Mouse (Mus musculus): ENCODE data around the gene Mta3. TPM values are rescaled to one million over a fixed set of nuclear protein-coding genes. Genes with fewer than 3 reads are reported as not detected.

Mta3 gene
- polyA plus RNA-seq, 1 experiment from 2014 or later: 44.6 TPM

- Histone ChIP-seq H3K27me3 (ENCODE audit: control insufficient read depth, insufficient read depth, low read length) (no peaks in the 10 kb centered on the region), H3K9ac (ENCODE audit: low read length) (no peak overlapping the region), H3K4me2 (ENCODE audit: low read depth, severe bottlenecking) (no peak overlapping the region), H3K9me3 (ENCODE audit: control insufficient read depth, low read length) (no peaks in the 10 kb centered on the region), H3K4me1 (ENCODE audit: control insufficient read depth, insufficient read depth, low read length) (no peaks in the 10 kb centered on the region), H3K4me3 (ENCODE audit: low read depth, low read length) (no peak overlapping the region), H3K27ac (replicated peaks; ENCODE audit: low read depth, low read length) (no peak overlapping the region), H3K36me3 (ENCODE audit: control insufficient read depth, insufficient read depth, low read length) (peaks cover 3% of the 10 kb centered on the region; the same call in 1 of the 2 replicates)
- 57% methylated on average over 8 of the region's 8 CpGs for WGBS
- ATAC-seq (ENCODE audit: insufficient number of reproducible peaks, low FRiP score, low TSS enrichment, low read depth): no peak
- no peak for DNase-seq (ENCODE audit: low spot score)
Observed at GRCm38 (mm10) chr17:83772711-83773110, 66.7 kb downstream of the Mta3 start.

DNA sequence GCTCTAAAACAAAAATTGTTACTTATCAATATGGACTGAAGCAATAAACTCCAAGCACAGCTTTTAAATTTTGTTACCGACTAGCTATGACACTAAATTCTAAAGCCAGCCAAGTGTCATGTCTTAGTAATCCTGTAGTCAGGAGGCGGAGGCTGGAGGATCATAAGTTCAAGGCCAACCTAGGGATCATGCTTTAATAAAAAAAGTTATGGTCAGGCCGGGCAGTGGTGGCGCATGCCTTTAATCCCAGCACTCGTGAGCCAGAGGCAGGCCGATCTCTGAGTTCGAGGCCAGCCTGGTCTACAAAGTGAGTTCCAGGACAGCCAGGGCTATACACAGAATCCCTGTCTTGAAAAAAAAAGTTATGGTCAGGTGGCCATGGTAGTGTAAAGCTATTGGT lies 71.0 kb downstream of the Mta3 start:
- DNase-seq (ENCODE audit: low spot score) (no peak), ATAC-seq (ENCODE audit: insufficient number of reproducible peaks, low FRiP score, low TSS enrichment, low read depth) (no peak)
- no peak overlapping the region for H3K4me3 ChIP-seq (ENCODE audit: low read depth, low read length)
- no peaks in the 10 kb centered on the region for H3K4me1 ChIP-seq (ENCODE audit: control insufficient read depth, insufficient read depth, low read length)
- no peak overlapping the region for H3K9ac ChIP-seq (ENCODE audit: low read length)
- H3K27ac ChIP-seq (replicated peaks; ENCODE audit: low read depth, low read length): no peak overlapping the region
- peaks cover 3% of the 10 kb centered on the region; the same call in 1 of the 2 replicates for H3K36me3 ChIP-seq (ENCODE audit: control insufficient read depth, insufficient read depth, low read length)
- 94% methylated on average over 7 of the region's 7 CpGs for WGBS
- H3K4me2 ChIP-seq (ENCODE audit: low read depth, severe bottlenecking): no peak overlapping the region
- H3K27me3 ChIP-seq (ENCODE audit: control insufficient read depth, insufficient read depth, low read length): no peaks in the 10 kb centered on the region
- H3K9me3 ChIP-seq (ENCODE audit: control insufficient read depth, low read length): no peaks in the 10 kb centered on the region

DNA sequence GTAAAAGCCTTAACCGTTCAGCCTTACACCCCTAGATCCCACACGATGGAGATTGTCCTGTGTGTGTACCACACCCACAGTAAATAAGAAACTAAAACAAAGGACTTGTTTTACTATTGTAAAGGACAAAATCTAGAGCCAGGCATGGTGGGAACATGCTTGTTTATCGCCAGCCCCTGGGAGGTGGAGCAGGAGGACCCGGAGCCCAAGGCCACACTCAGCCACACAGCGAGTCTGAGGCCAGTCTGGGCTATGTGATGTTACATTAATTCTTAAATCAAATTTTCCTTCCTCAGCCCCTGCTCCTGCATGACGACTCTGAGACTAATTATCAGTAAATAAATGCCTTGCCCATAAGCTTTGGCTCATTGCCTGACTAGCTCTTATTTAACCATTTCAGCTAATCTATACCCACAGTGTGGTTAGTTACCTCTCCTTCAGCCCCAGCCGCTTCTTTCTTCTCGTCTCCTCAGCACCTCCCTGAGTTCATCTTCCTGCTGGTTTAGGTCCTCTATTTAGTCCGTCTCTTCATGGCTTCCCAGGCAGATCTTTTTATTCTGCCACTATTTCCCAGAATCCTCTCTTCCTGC lies 71.6 kb downstream of the Mta3 start:
- no peak for ATAC-seq (ENCODE audit: insufficient number of reproducible peaks, low FRiP score, low TSS enrichment, low read depth)
- no peak overlapping the region for H3K4me3 ChIP-seq (ENCODE audit: low read depth, low read length)

DNA sequence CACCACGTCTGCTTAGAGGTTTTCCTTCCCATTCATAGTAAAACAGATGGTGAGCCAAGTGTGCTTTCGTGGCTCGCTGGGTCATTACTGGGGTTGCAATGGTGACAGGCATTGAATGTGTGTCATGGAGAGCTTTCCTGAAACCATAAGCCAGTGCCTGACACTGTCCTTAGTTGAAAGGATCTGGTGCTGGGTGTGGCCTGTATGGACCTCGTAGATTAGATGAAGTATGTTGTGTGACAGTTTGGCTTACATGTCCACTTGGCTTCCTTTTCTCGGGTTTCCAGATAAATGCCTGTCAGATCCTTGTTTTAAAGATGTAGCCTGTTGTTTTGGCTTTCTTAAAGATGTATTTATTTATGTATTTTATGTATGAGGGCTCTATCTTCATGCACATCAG lies 74.3 kb downstream of the Mta3 start:
- Histone ChIP-seq H3K27ac (replicated peaks; ENCODE audit: low read depth, low read length) (no peak overlapping the region), H3K9ac (ENCODE audit: low read length) (no peak overlapping the region), H3K27me3 (ENCODE audit: control insufficient read depth, insufficient read depth, low read length) (no peaks in the 10 kb centered on the region), H3K36me3 (ENCODE audit: control insufficient read depth, insufficient read depth, low read length) (peaks cover 3% of the 10 kb centered on the region; the same call in 1 of the 2 replicates), H3K4me3 (ENCODE audit: low read depth, low read length) (no peak overlapping the region), H3K4me1 (ENCODE audit: control insufficient read depth, insufficient read depth, low read length) (no peaks in the 10 kb centered on the region), H3K4me2 (ENCODE audit: low read depth, severe bottlenecking) (no peak overlapping the region), H3K9me3 (ENCODE audit: control insufficient read depth, low read length) (no peaks in the 10 kb centered on the region)
- 90% methylated on average over 5 of the region's 5 CpGs for WGBS
- DNase-seq (ENCODE audit: low spot score): no peak
- no peak for ATAC-seq (ENCODE audit: insufficient number of reproducible peaks, low FRiP score, low TSS enrichment, low read depth)

More for the DNA sequence above, 71.6 kb downstream of the Mta3 start:
- Histone ChIP-seq H3K9ac (ENCODE audit: low read length) (no peak overlapping the region), H3K9me3 (ENCODE audit: control insufficient read depth, low read length) (no peaks in the 10 kb centered on the region), H3K4me2 (ENCODE audit: low read depth, severe bottlenecking) (no peak overlapping the region), H3K4me1 (ENCODE audit: control insufficient read depth, insufficient read depth, low read length) (no peaks in the 10 kb centered on the region), H3K27me3 (ENCODE audit: control insufficient read depth, insufficient read depth, low read length) (no peaks in the 10 kb centered on the region), H3K36me3 (ENCODE audit: control insufficient read depth, insufficient read depth, low read length) (peaks cover 3% of the 10 kb centered on the region; the same call in 1 of the 2 replicates), H3K27ac (replicated peaks; ENCODE audit: low read depth, low read length) (no peak overlapping the region)
- WGBS: 86% methylated on average over 9 of the region's 9 CpGs
- no peak for DNase-seq (ENCODE audit: low spot score)

GRCm38 (mm10) chr17:83782740-83783139 lies 76.8 kb downstream of the Mta3 start:
- DNase-seq (ENCODE audit: low spot score) (peak; percentile 29), ATAC-seq (ENCODE audit: insufficient number of reproducible peaks, low FRiP score, low TSS enrichment, low read depth) (no peak)
- H3K27ac ChIP-seq (replicated peaks; ENCODE audit: low read depth, low read length): no peak overlapping the region
- H3K27me3 ChIP-seq (ENCODE audit: control insufficient read depth, insufficient read depth, low read length): no peaks in the 10 kb centered on the region
- peaks cover 2% of the 10 kb centered on the region; the same call in 1 of the 2 replicates for H3K36me3 ChIP-seq (ENCODE audit: control insufficient read depth, insufficient read depth, low read length)
- no peak overlapping the region for H3K9ac ChIP-seq (ENCODE audit: low read length)
- no peaks in the 10 kb centered on the region for H3K4me1 ChIP-seq (ENCODE audit: control insufficient read depth, insufficient read depth, low read length)
- H3K4me2 ChIP-seq (ENCODE audit: low read depth, severe bottlenecking): no peak overlapping the region
- H3K4me3 ChIP-seq (ENCODE audit: low read depth, low read length): no peak overlapping the region
- H3K9me3 ChIP-seq (ENCODE audit: control insufficient read depth, low read length): no peaks in the 10 kb centered on the region
- WGBS: 56% methylated on average over 5 of the region's 5 CpGs

- ATAC-seq (ENCODE audit: insufficient number of reproducible peaks, low FRiP score, low TSS enrichment, low read depth) (no peak), DNase-seq (ENCODE audit: low spot score) (no peak)
- no peaks in the 10 kb centered on the region for H3K9me3 ChIP-seq (ENCODE audit: control insufficient read depth, low read length)
- H3K27ac ChIP-seq (replicated peaks; ENCODE audit: low read depth, low read length): no peak overlapping the region
- H3K4me3 ChIP-seq (ENCODE audit: low read depth, low read length): no peak overlapping the region
- peaks cover 4% of the 10 kb centered on the region for H3K36me3 ChIP-seq (ENCODE audit: control insufficient read depth, insufficient read depth, low read length)
- H3K4me2 ChIP-seq (ENCODE audit: low read depth, severe bottlenecking): no peak overlapping the region
- 97% methylated on average over 6 of the region's 6 CpGs for WGBS
- no peak overlapping the region for H3K9ac ChIP-seq (ENCODE audit: low read length)
- H3K4me1 ChIP-seq (ENCODE audit: control insufficient read depth, insufficient read depth, low read length): no peaks in the 10 kb centered on the region
- no peaks in the 10 kb centered on the region for H3K27me3 ChIP-seq (ENCODE audit: control insufficient read depth, insufficient read depth, low read length)
Observed at GRCm38 (mm10) chr17:83786418-83786817, 80.5 kb downstream of the Mta3 start.

DNA sequence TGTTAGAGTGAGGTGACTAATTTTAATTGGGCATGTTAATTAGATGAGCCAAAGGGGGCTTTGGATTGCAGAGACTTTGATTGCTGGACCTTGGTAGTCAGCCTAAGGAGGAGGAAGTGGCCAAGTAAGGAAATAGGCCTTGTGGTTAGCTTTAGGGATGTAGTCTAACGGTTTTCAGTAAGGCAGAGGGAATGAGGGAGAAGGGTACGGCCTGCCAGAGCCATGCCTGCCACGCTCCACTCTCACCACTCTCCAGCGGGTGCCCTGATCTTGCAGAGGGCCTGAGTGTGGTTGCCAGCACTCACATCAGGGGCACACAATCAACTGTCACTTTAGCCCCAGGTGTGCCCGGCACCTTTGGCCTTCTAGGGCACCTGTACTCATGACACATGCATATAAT lies 84.2 kb downstream of the Mta3 start:
- no peak for DNase-seq (ENCODE audit: low spot score)
- Histone ChIP-seq H3K4me2 (ENCODE audit: low read depth, severe bottlenecking) (no peak overlapping the region), H3K4me3 (ENCODE audit: low read depth, low read length) (no peak overlapping the region), H3K27me3 (ENCODE audit: control insufficient read depth, insufficient read depth, low read length) (no peaks in the 10 kb centered on the region), H3K36me3 (ENCODE audit: control insufficient read depth, insufficient read depth, low read length) (peaks cover 4% of the 10 kb centered on the region), H3K4me1 (ENCODE audit: control insufficient read depth, insufficient read depth, low read length) (no peaks in the 10 kb centered on the region; the same call in 1 of the 2 replicates), H3K27ac (replicated peaks; ENCODE audit: low read depth, low read length) (no peak overlapping the region), H3K9ac (ENCODE audit: low read length) (no peak overlapping the region), H3K9me3 (ENCODE audit: control insufficient read depth, low read length) (no peaks in the 10 kb centered on the region)
- 87% methylated on average over 5 of the region's 5 CpGs for WGBS
- ATAC-seq (ENCODE audit: insufficient number of reproducible peaks, low FRiP score, low TSS enrichment, low read depth): no peak

DNA sequence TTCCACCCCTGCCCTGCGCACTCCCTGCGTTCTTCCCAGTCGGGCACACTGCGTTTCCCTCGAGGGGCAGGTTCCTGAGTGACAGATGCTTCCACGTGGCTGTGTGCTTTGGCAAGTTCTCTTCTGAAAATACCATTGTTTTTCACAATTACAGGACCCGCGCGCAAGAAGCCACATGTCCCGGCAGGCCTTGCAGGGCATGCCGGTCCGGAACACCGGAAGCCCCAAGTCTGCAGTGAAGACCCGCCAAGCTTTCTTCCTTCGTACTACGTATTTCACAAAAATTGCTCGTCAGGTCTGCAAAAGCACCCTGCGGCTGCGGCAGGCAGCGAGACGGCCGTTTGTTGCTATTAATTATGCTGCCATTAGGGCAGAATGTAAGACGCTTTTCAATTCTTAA lies 86.4 kb downstream of the Mta3 start:
- Histone ChIP-seq H3K4me2 (ENCODE audit: low read depth, severe bottlenecking) (no peak overlapping the region), H3K36me3 (ENCODE audit: control insufficient read depth, insufficient read depth, low read length) (peaks cover 2% of the 10 kb centered on the region), H3K27ac (replicated peaks; ENCODE audit: low read depth, low read length) (no peak overlapping the region), H3K27me3 (ENCODE audit: control insufficient read depth, insufficient read depth, low read length) (no peaks in the 10 kb centered on the region), H3K9me3 (ENCODE audit: control insufficient read depth, low read length) (no peaks in the 10 kb centered on the region), H3K9ac (ENCODE audit: low read length) (no peak overlapping the region), H3K4me1 (ENCODE audit: control insufficient read depth, insufficient read depth, low read length) (no peaks in the 10 kb centered on the region; the same call in 1 of the 2 replicates), H3K4me3 (ENCODE audit: low read depth, low read length) (no peak overlapping the region)
- no peak for DNase-seq (ENCODE audit: low spot score)
- 64% methylated on average over 23 of the region's 23 CpGs for WGBS
- no peak for ATAC-seq (ENCODE audit: insufficient number of reproducible peaks, low FRiP score, low TSS enrichment, low read depth)

DNA sequence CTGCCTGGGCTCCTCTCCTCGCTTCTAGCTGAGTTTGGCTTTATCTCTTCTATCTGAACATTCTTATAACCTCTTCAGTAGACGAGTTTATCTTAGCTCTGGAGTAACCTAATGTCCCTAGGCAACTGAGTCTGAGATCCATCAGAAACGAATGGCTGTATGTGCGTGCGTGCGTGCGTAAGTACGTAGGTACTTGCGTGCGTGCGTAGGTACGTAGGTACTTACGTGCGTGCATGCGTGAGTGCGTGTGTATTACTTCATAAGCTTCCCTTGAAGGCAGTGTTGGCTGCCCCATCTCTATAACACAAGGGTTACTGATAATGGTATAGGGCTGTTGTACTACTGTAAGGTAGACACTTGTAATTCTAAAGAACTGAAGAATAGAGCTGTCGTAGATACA lies 89.2 kb downstream of the Mta3 start:
- no peak for ATAC-seq (ENCODE audit: insufficient number of reproducible peaks, low FRiP score, low TSS enrichment, low read depth)
- Histone ChIP-seq H3K36me3 (ENCODE audit: control insufficient read depth, insufficient read depth, low read length) (no peaks in the 10 kb centered on the region; the same call in 1 of the 2 replicates), H3K4me1 (ENCODE audit: control insufficient read depth, insufficient read depth, low read length) (no peaks in the 10 kb centered on the region; the same call in 1 of the 2 replicates), H3K9ac (ENCODE audit: low read length) (no peak overlapping the region), H3K4me2 (ENCODE audit: low read depth, severe bottlenecking) (no peak overlapping the region), H3K27ac (replicated peaks; ENCODE audit: low read depth, low read length) (no peak overlapping the region), H3K9me3 (ENCODE audit: control insufficient read depth, low read length) (no peaks in the 10 kb centered on the region), H3K4me3 (ENCODE audit: low read depth, low read length) (no peak overlapping the region), H3K27me3 (ENCODE audit: control insufficient read depth, insufficient read depth, low read length) (no peaks in the 10 kb centered on the region)
- no peak for DNase-seq (ENCODE audit: low spot score)
- WGBS: 97% methylated on average over 17 of the region's 17 CpGs

All from limb, embryonic 11.5 days (tissue).